Mouse (Mus musculus): Measurements from ENCODE around the gene Gucd1. TPM values are rescaled to one million over a fixed set of nuclear protein-coding genes. Genes with fewer than 3 reads are reported as not detected.
"Not testable (repeated sequence)": the region's sequence is repeated elsewhere in the genome, so short reads cannot be mapped to it uniquely, and the experiment has no call there.

Gucd1 gene
- polyA plus RNA-seq, 1 experiment = 49.1 TPM

GRCm38 (mm10) chr10:75549886-75550285 lies 32.1 kb upstream of the Gucd1 start:
- TF ChIP-seq CTCF (IDR thresholded peaks at IDR 0.05; ENCODE audit: insufficient read depth, low read length) = no peak
- TF ChIP-seq POLR2A (IDR thresholded peaks at IDR 0.05; ENCODE audit: borderline replicate concordance, extremely low read depth, low read depth, low read length) = no peak
- 45% methylated on average over 7 of the region's 7 CpGs for WGBS
- DNase-seq = no peak
- no peak overlapping the region for H3K4me3 ChIP-seq (replicated peaks; ENCODE audit: extremely low read depth, low read depth, low read length)
- H3K4me1 ChIP-seq (ENCODE audit: control insufficient read depth, insufficient read depth, low read length) = no peaks in the 10 kb centered on the region

- Histone ChIP-seq H3K4me3 (replicated peaks; ENCODE audit: extremely low read depth, low read depth, low read length) (no peak overlapping the region), H3K4me1 (ENCODE audit: control insufficient read depth, insufficient read depth, low read length) (no peaks in the 10 kb centered on the region)
- DNase-seq = no peak
- WGBS = 45% methylated on average over 14 of the region's 14 CpGs
- TF ChIP-seq CTCF (IDR thresholded peaks at IDR 0.05; ENCODE audit: insufficient read depth, low read length) = no peak
- TF ChIP-seq POLR2A (IDR thresholded peaks at IDR 0.05; ENCODE audit: borderline replicate concordance, extremely low read depth, low read depth, low read length) = no peak
Measured at GRCm38 (mm10) chr10:75548486-75548885, 30.7 kb upstream of the Gucd1 start.

- H3K4me3 ChIP-seq (replicated peaks; ENCODE audit: extremely low read depth, low read depth, low read length) = no peak overlapping the region
- TF ChIP-seq CTCF (IDR thresholded peaks at IDR 0.05; ENCODE audit: insufficient read depth, low read length) (no peak), POLR2A (IDR thresholded peaks at IDR 0.05; ENCODE audit: borderline replicate concordance, extremely low read depth, low read depth, low read length) (no peak)
- no peak for DNase-seq
- WGBS = 69% methylated on average over 7 of the region's 7 CpGs
- H3K4me1 ChIP-seq (ENCODE audit: control insufficient read depth, insufficient read depth, low read length) = no peaks in the 10 kb centered on the region
Measured at GRCm38 (mm10) chr10:75547901-75548300, 30.1 kb upstream of the Gucd1 start.

- TF ChIP-seq POLR2A (IDR thresholded peaks at IDR 0.05; ENCODE audit: borderline replicate concordance, extremely low read depth, low read depth, low read length) (no peak), CTCF (IDR thresholded peaks at IDR 0.05; ENCODE audit: insufficient read depth, low read length) (no peak)
- Histone ChIP-seq H3K4me1 (ENCODE audit: control insufficient read depth, insufficient read depth, low read length) (no peaks in the 10 kb centered on the region; the same call in 1 of the 2 replicates), H3K4me3 (replicated peaks; ENCODE audit: extremely low read depth, low read depth, low read length) (no peak overlapping the region)
- DNase-seq = no peak
- 71% methylated on average over 5 of the region's 5 CpGs for WGBS
Measured at GRCm38 (mm10) chr10:75536123-75536522, 18.4 kb upstream of the Gucd1 start.

- WGBS = 69% methylated on average over 2 of the region's 2 CpGs
- Histone ChIP-seq H3K4me3 (replicated peaks; ENCODE audit: extremely low read depth, low read depth, low read length) (no peak overlapping the region), H3K4me1 (ENCODE audit: control insufficient read depth, insufficient read depth, low read length) (no peaks in the 10 kb centered on the region; the same call in 1 of the 2 replicates)
- no peak for DNase-seq
- TF ChIP-seq CTCF (IDR thresholded peaks at IDR 0.05; ENCODE audit: insufficient read depth, low read length) = no peak
- no peak for TF ChIP-seq POLR2A (IDR thresholded peaks at IDR 0.05; ENCODE audit: borderline replicate concordance, extremely low read depth, low read depth, low read length)
Measured at GRCm38 (mm10) chr10:75535423-75535822, 17.7 kb upstream of the Gucd1 start.

- TF ChIP-seq POLR2A (IDR thresholded peaks at IDR 0.05; ENCODE audit: borderline replicate concordance, extremely low read depth, low read depth, low read length) (no peak), CTCF (IDR thresholded peaks at IDR 0.05; ENCODE audit: insufficient read depth, low read length) (no peak)
- Histone ChIP-seq H3K4me3 (replicated peaks; ENCODE audit: extremely low read depth, low read depth, low read length) (no peak overlapping the region), H3K4me1 (ENCODE audit: control insufficient read depth, insufficient read depth, low read length) (no peaks in the 10 kb centered on the region; the same call in 1 of the 2 replicates)
- WGBS = 66% methylated on average over 8 of the region's 8 CpGs
- DNase-seq = no peak
Measured at GRCm38 (mm10) chr10:75534934-75535333, 17.2 kb upstream of the Gucd1 start.

- WGBS = 89% methylated on average over 8 of the region's 8 CpGs
- Histone ChIP-seq H3K4me1 (ENCODE audit: control insufficient read depth, insufficient read depth, low read length) (no peaks in the 10 kb centered on the region; the same call in 1 of the 2 replicates), H3K4me3 (replicated peaks; ENCODE audit: extremely low read depth, low read depth, low read length) (no peak overlapping the region)
- TF ChIP-seq POLR2A (IDR thresholded peaks at IDR 0.05; ENCODE audit: borderline replicate concordance, extremely low read depth, low read depth, low read length) = no peak
- TF ChIP-seq CTCF (IDR thresholded peaks at IDR 0.05; ENCODE audit: insufficient read depth, low read length) = no peak
- DNase-seq = no peak
Measured at GRCm38 (mm10) chr10:75534216-75534615, 16.4 kb upstream of the Gucd1 start.

- H3K4me3 ChIP-seq (replicated peaks; ENCODE audit: extremely low read depth, low read depth, low read length) = no peak overlapping the region
- no peaks in the 10 kb centered on the region; the same call in 1 of the 2 replicates for H3K4me1 ChIP-seq (ENCODE audit: control insufficient read depth, insufficient read depth, low read length)
- 89% methylated on average over 9 of the region's 9 CpGs for WGBS
- TF ChIP-seq CTCF (IDR thresholded peaks at IDR 0.05; ENCODE audit: insufficient read depth, low read length) (no peak), POLR2A (IDR thresholded peaks at IDR 0.05; ENCODE audit: borderline replicate concordance, extremely low read depth, low read depth, low read length) (no peak)
- DNase-seq = no peak
Measured at GRCm38 (mm10) chr10:75531532-75532090, 13.8 kb upstream of the Gucd1 start.

- WGBS = 83% methylated on average over 2 of the region's 2 CpGs
- no peak overlapping the region for H3K4me3 ChIP-seq (replicated peaks; ENCODE audit: extremely low read depth, low read depth, low read length)
- H3K4me1 ChIP-seq (ENCODE audit: control insufficient read depth, insufficient read depth, low read length) = no peaks in the 10 kb centered on the region
- no peak for DNase-seq
- TF ChIP-seq POLR2A (IDR thresholded peaks at IDR 0.05; ENCODE audit: borderline replicate concordance, extremely low read depth, low read depth, low read length) (no peak), CTCF (IDR thresholded peaks at IDR 0.05; ENCODE audit: insufficient read depth, low read length) (no peak)
Measured at GRCm38 (mm10) chr10:75530322-75530721, 12.6 kb upstream of the Gucd1 start.

- H3K4me3 ChIP-seq (replicated peaks; ENCODE audit: extremely low read depth, low read depth, low read length); H3K4me1 ChIP-seq (ENCODE audit: control insufficient read depth, insufficient read depth, low read length); DNase-seq: not testable (repeated sequence)
- WGBS = 97% methylated on average over 9 of the region's 9 CpGs
Measured at GRCm38 (mm10) chr10:75525450-75525849, 7.7 kb upstream of the Gucd1 start.
